Comparison of ENCODE assay signal across 8 mouse cellular contexts in genomic region chr9:110743456-110744323, GRCm38 (mm10). TPM values are rescaled to one million over a fixed set of nuclear protein-coding genes. Genes with fewer than 3 reads are reported as not detected.
DNase-seq lines count a peak whose midpoint lies in the region; ATAC-seq and TF ChIP-seq lines count a peak whose summit lies in the region.

No protein-coding gene starts in this region.

- H3K27me3 ChIP-seq in heart, embryonic 16.5 days (ENCODE audit: control insufficient read depth, insufficient read depth, low read length): peaks cover 16% of the 10 kb centered on the region
- H3K27me3 ChIP-seq in midbrain, postnatal 0 days (ENCODE audit: insufficient read depth, low read length): peaks cover 31% of the 10 kb centered on the region

- peak; percentile 54 for ATAC-seq in heart, embryonic 16.5 days (replicated peaks; ENCODE audit: extremely low read depth, insufficient read depth, low FRiP score)
- ATAC-seq in midbrain, postnatal 0 days (ENCODE audit: low FRiP score): no peak
- ATAC-seq in granulocyte monocyte progenitor cell, adult 5-6 weeks (replicated peaks; ENCODE audit: poor library complexity, severe bottlenecking): no peak

- intact Hi-C loops in left cerebral cortex, postnatal 36 days (cut with DNase I): no loop called here

- peak; percentile 33 for DNase-seq in adrenal gland, postnatal 14 days
- no peak for DNase-seq in adrenal gland, adult (ENCODE audit: inconsistent age in 2 of 2, low spot score in 1 of 2)
- peak; percentile 50 for DNase-seq in R1 (ENCODE audit: low read depth, low spot score)
- DNase-seq in kidney, postnatal 4 days: peak; percentile 77 to 85
- no peak for DNase-seq in midbrain, postnatal 0 days (ENCODE audit: low spot score)
- no peak for DNase-seq in left cerebral cortex, postnatal 36 days (ENCODE audit: low spot score in 2 of 2)

- peak overlapping the region; percentile 73 for H3K4me2 ChIP-seq in heart, embryonic 16.5 days (ENCODE audit: low read depth, low read length)
- H3K4me2 ChIP-seq in midbrain, postnatal 0 days (ENCODE audit: low read depth, low read length, poor library complexity, severe bottlenecking): peak overlapping the region; percentile 95

- H3K9me3 ChIP-seq in heart, embryonic 16.5 days (replicated peaks; ENCODE audit: control insufficient read depth, low read length): no peaks in the 10 kb centered on the region
- H3K9me3 ChIP-seq in midbrain, postnatal 0 days (ENCODE audit: low read length): no peaks in the 10 kb centered on the region

- 4% methylated on average over 51 of the region's 63 CpGs for WGBS in heart, embryonic 16.5 days
- WGBS in midbrain, postnatal 0 days: 4% methylated on average over 44 of the region's 63 CpGs

- H3K27ac ChIP-seq in heart, embryonic 16.5 days (ENCODE audit: low read length): peak overlapping the region; percentile 72
- no peak overlapping the region for H3K27ac ChIP-seq in midbrain, postnatal 0 days (ENCODE audit: low read depth, low read length)

- no peaks in the 10 kb centered on the region for H3K36me3 ChIP-seq in heart, embryonic 16.5 days (ENCODE audit: control insufficient read depth, insufficient read depth)
- H3K36me3 ChIP-seq in midbrain, postnatal 0 days (ENCODE audit: insufficient read depth, low read length): no peaks in the 10 kb centered on the region

- TF ChIP-seq CTCF in midbrain, postnatal 0 days (IDR thresholded peaks at IDR 0.05): no peak

- peak overlapping the region; percentile 86 for H3K9ac ChIP-seq in heart, embryonic 16.5 days (ENCODE audit: low read length)
- H3K9ac ChIP-seq in midbrain, postnatal 0 days (replicated peaks; ENCODE audit: low read length, poor library complexity, severe bottlenecking): peak overlapping the region; percentile 65

- peaks cover 10% of the 10 kb centered on the region; the same call in 1 of the 2 replicates for H3K4me1 ChIP-seq in heart, embryonic 16.5 days (ENCODE audit: control insufficient read depth, insufficient read depth, low read length)
- no peaks in the 10 kb centered on the region for H3K4me1 ChIP-seq in midbrain, postnatal 0 days (ENCODE audit: insufficient read depth, low read length)

- peak overlapping the region; percentile 65 for H3K4me3 ChIP-seq in heart, embryonic 16.5 days (ENCODE audit: low read length)
- peak overlapping the region; percentile 62 for H3K4me3 ChIP-seq in midbrain, postnatal 0 days (ENCODE audit: low read depth, low read length)

RNA-seq across cellular contexts. Expression of gene Myl3, which starts 2.0 kb away (rescaled TPM):
- 0.37 TPM in 1 of 2 replicates, not detected in the other for total RNA-seq in adrenal gland, postnatal 14 days (2021)
- 4,391 and 5,295 TPM in 2 replicates for polyA plus RNA-seq in heart, embryonic 16.5 days (2015; fragmentation: Nextera tagmentation; extraction: Ambion mirVana)
- 0.66 TPM in 1 of 2 replicates, not detected in the other for total RNA-seq in midbrain, postnatal 0 days (2014; rRNA removed)
- 0.29 TPM in 1 of 2 replicates, not detected in the other for polyA plus RNA-seq in midbrain, postnatal 0 days (2015; fragmentation: Nextera tagmentation; extraction: Ambion mirVana)
- total RNA-seq in granulocyte monocyte progenitor cell, adult 5-6 weeks (2014; fragmentation: Nextera tagmentation): not detected in 2 replicates
- not detected in 2 replicates for total RNA-seq in granulocyte monocyte progenitor cell, adult 5-6 weeks (2017)
- total RNA-seq in left cerebral cortex, postnatal 36 days (2021): under 1 TPM in 1 of 2 experiments, not detected in 1; 0.59 TPM

RNA-seq across cellular contexts. Expression of gene Pth1r, which starts 3.3 kb away (rescaled TPM):
- 6.9 and 9.0 TPM in 2 replicates for total RNA-seq in adrenal gland, postnatal 14 days (2021)
- polyA plus RNA-seq in heart, embryonic 16.5 days (2015; fragmentation: Nextera tagmentation; extraction: Ambion mirVana): 21.0 and 26.3 TPM in 2 replicates
- total RNA-seq in midbrain, postnatal 0 days (2014; rRNA removed): 14.6 and 20.8 TPM in 2 replicates
- 7.9 and 8.3 TPM in 2 replicates for polyA plus RNA-seq in midbrain, postnatal 0 days (2015; fragmentation: Nextera tagmentation; extraction: Ambion mirVana)
- 1.2 TPM in 1 of 2 replicates, not detected in the other for total RNA-seq in granulocyte monocyte progenitor cell, adult 5-6 weeks (2014; fragmentation: Nextera tagmentation)
- total RNA-seq in granulocyte monocyte progenitor cell, adult 5-6 weeks (2017): 0.10 and 2.5 TPM in 2 replicates
- total RNA-seq in left cerebral cortex, postnatal 36 days (2021): 1 to 10 TPM; 4.6 to 7.1 TPM

RNA-seq across cellular contexts. Expression of gene Prss42, which starts 54.3 kb away (rescaled TPM):
- total RNA-seq in adrenal gland, postnatal 14 days (2021): not detected in 2 replicates
- 0.15 TPM in 1 of 2 replicates, not detected in the other for polyA plus RNA-seq in heart, embryonic 16.5 days (2015; fragmentation: Nextera tagmentation; extraction: Ambion mirVana)
- not detected in 2 replicates for total RNA-seq in midbrain, postnatal 0 days (2014; rRNA removed)
- not detected in 2 replicates for polyA plus RNA-seq in midbrain, postnatal 0 days (2015; fragmentation: Nextera tagmentation; extraction: Ambion mirVana)
- total RNA-seq in granulocyte monocyte progenitor cell, adult 5-6 weeks (2014; fragmentation: Nextera tagmentation): not detected in 2 replicates
- total RNA-seq in granulocyte monocyte progenitor cell, adult 5-6 weeks (2017): not detected in 2 replicates
- total RNA-seq in left cerebral cortex, postnatal 36 days (2021): not detected

Comparison
In these comparisons a context has a peak if more than half of its experiments do, and no peak if none do; other contexts are left out.
1. DNase-seq: peak in adrenal gland, postnatal 14 days (single experiment), R1 (single experiment) and kidney, postnatal 4 days (2 of 2); none in adrenal gland, adult (0 of 2), midbrain, postnatal 0 days (single experiment) and left cerebral cortex, postnatal 36 days (0 of 2).